Mouse (Mus musculus): Measurements from ENCODE around the gene Rhbdd1.

Rhbdd1 gene

GRCm38 (mm10) chr1:82433649-82434005 is 117.4 kb downstream of the Rhbdd1 start:
- DNase-seq (ENCODE audit: low spot score): no peak

GRCm38 (mm10) chr1:82437273-82437672 is 121.0 kb downstream of the Rhbdd1 start:
- DNase-seq (ENCODE audit: low spot score): no peak

DNA sequence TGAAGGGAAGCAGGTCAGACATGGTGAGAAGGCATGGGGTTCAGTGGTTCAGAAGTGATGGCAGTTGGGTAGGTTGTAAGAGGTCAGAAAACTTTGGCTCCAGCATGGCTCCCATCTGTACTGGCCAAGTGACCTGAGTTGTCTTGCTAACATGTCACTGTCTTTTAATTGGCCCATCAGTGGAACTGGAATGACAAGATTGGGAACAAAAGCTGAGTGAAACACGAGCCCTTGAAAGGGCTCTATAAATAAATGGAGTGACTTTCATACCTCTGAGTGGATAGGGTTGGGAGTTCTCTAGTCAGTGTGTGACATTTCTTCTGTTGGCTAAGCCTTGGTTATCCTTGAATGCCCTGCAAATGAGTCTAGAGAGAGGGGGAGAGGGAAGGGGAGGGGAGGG is 123.9 kb downstream of the Rhbdd1 start:
- no peak for DNase-seq (ENCODE audit: low spot score)

- DNase-seq (ENCODE audit: low spot score): no peak
Observed at GRCm38 (mm10) chr1:82443517-82443916, 127.3 kb downstream of the Rhbdd1 start.

DNA sequence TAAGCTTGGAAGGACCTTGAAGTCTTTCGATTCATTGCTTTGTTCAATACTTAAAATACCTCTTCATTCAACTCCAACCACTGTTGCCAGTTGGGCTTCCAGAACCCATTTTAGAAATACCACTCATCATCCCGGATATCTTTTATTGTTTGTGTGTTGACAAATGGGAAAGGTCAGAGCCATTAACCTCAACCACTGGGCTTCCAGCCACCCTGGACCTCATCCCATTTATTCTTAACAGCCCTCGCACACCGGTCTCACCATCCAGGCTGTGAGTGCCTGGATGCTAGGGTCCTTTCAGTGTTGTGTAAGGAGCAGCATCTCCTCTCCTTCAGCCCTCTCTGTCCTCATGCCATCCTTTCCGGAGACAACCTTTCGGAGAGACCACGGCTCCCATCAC is 129.8 kb downstream of the Rhbdd1 start:
- DNase-seq (ENCODE audit: low spot score): no peak

DNA sequence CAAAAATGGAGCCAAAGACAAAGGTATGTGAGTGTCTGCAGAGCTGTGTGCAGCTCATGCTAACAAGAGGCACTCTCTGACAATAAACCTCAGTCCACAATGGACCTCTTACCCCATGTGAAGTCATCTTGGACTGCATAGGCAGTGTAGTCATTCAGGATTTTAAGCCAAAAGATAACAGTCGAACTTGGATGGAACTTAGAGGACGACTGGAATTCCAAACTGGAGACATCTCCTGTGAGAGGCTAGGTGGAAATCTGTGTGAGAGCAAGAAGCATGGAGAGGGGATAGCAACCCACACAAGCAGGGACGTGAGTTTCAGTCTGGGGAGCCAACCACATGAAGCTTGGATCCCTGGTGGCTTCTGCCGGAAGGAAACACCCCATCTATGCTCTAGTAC is 133.6 kb downstream of the Rhbdd1 start:
- DNase-seq (ENCODE audit: low spot score): no peak

DNA sequence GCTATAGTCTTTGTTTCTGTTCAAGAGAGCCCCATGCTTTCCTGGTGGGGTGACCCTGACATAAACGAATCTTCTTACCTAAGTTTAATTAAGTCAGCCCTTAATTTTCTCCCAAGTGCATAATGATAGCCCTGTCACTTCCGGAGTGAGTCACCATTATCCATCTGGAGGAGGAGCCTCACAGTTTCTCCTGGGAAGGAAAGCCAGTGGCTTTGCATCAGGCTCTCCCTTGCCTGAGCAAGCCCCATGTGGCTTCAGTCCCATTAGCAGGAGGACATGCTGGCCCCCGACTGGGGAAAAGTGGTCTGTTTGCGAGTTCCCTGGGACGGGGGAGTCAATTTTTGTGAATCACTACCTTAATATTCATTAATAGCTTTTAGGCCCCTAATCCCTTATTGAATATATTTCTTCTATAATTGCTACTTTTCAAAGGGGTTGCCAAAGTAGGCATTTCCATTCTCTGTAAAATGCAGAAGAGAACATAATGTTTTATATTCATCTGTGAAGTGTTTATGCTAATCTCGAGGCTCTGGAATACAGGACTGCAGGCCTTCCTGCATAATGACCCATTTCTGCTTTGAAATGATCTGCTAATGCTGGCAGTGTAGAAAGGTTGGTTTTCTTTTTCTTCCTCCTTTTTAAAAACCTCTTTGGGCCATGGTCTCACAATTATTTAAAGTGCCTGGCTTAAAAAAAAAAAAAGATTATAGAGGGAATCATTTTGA is 135.8 kb downstream of the Rhbdd1 start:
- no peak for DNase-seq (ENCODE audit: low spot score)

DNA sequence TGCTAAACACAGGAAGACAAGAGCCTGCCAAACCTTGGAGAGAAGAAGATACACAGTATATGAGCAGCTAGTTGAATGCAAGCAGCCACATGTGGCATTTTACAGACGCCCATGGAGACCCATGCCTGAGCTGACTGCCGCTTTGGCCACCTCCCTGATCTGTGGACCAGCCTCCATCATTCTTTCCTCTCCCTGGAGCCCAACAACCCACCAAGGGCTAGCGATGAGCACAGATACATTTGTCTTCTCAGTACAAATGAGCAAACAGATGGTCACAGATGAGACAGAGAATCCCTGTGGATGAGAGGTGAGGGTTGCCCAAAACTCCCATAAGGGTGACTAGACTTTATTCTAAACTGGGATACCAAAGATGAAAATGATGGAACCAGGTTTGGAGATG is 137.8 kb downstream of the Rhbdd1 start:
- no peak for DNase-seq (ENCODE audit: low spot score)

GRCm38 (mm10) chr1:82459350-82459749 is 143.1 kb downstream of the Rhbdd1 start:
- DNase-seq (ENCODE audit: low spot score): no peak

- no peak for DNase-seq (ENCODE audit: low spot score)
Observed at GRCm38 (mm10) chr1:82459926-82460325, 143.7 kb downstream of the Rhbdd1 start.

GRCm38 (mm10) chr1:82461041-82461440 is 144.8 kb downstream of the Rhbdd1 start:
- no peak for DNase-seq (ENCODE audit: low spot score)

GRCm38 (mm10) chr1:82465321-82465853 is 149.1 kb downstream of the Rhbdd1 start:
- no peak for DNase-seq (ENCODE audit: low spot score)

DNA sequence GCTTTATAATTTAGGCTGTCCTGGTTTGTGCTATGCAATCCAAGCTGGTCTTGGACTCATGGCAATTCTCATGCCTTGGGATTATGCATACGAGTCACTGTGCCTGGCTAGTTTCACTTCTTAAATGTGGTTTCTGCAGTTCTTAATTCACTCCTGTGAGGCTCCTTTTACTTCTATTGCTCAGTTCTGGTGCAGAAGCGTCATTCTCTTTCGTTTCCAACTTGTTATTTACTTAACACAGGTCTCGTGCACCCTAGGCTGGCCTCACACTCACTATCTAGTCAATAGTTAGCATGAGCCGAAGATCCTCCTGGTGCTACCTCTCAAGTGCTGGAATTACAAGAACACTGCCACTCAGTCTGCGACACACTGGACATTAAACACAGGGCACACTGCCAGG is 152.6 kb downstream of the Rhbdd1 start:
- DNase-seq (ENCODE audit: low spot score): no peak

DNA sequence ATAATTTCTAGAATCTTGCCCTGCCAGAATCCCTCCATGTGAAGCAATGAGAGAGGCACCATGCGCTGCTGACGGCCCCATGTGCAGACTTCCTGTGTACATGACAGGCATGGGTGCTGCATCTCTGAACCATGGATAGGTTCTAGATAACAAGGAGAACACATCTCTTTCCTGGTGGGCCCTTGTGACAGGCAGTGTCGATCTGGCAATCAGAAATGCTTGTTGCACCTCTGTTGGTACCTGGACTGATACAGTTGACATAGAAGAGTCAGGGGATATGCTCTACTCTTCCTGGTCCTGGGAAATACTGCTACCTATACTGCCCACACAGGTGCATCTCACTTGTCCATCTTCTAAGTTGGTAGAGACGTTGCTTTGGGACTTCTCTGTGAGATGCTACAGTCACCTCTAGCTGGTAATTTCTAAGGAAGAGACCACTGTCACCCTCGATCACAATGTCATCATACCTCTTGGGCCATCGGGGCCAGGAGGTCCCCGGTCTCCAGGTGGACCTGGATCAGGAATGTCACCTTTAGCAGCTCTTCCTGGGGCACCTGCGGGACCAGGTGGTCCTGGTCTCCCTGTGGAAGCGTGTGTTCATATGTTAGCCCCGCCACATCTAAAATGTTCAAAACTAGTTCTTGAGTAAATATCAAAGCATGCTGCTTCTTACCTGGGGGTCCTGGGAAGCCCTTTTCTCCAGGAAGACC is 154.4 kb downstream of the Rhbdd1 start:
- no peak for DNase-seq (ENCODE audit: low spot score)

DNA sequence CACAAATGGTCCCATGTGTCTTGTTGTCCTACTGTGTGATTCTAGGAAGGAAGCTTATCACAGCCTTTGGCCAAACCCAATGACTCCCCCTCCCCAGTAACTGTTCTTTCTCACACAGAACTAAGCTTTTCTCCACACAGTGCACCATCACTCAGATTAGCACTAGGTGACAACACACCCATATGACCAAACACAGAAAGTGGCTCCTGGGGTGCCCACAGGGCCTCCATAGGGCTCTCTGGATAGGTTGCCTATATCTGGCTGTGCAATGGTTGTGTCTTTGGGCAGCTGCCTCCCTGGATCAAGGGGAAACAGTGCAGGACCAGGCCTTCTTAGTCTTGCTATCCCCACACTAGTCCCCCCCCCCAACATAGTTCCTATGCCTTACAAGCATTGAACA is 157.2 kb downstream of the Rhbdd1 start:
- DNase-seq (ENCODE audit: low spot score): no peak

DNA sequence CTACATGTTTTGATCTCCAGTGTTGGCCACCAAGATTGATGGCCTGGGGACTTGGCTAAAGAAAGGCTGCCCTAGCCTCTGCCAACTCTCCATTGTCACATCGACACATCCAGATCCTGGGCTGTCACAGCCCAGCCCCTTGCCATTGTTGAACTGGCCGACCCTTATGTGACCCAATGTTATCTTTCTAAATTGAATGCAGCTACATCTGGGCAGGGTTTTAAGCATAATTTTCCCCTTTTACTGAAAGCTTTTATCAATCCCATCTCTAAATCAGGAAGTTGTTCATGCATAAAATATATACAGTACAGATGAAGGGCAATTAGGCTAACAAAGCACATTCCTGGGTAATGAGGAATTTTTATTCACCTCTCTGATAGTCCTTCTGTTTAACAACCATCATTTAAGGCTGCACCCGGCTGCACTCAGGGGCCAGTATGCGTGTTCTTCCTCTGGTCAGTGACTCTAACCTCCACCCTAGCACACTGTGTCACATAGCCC is 158.3 kb downstream of the Rhbdd1 start:
- DNase-seq (ENCODE audit: low spot score): no peak

GRCm38 (mm10) chr1:82475254-82475653 is 159.0 kb downstream of the Rhbdd1 start:
- no peak for DNase-seq (ENCODE audit: low spot score)

DNA sequence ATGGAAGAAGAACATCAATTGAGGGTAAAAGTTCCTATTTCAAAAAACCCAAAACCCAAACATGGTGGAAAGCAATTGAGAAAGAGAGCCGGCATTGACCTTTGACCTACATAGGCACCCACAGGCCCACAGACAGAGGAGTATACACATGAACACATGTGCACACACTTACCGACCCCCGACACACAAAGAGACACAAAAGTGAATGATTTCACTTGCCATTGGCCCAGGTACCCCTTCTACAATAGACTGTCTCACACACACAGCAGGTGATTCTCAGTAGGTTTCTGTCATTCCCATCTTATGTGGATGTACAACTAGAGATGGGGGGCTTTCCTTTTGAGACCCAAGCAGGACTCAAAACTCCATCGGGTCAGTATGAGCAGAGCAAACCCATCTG is 159.6 kb downstream of the Rhbdd1 start:
- no peak for DNase-seq (ENCODE audit: low spot score)

- DNase-seq (ENCODE audit: low spot score): no peak
Observed at GRCm38 (mm10) chr1:82476256-82476655, 160.0 kb downstream of the Rhbdd1 start.

GRCm38 (mm10) chr1:82476746-82477145 is 160.5 kb downstream of the Rhbdd1 start:
- DNase-seq (ENCODE audit: low spot score): no peak

GRCm38 (mm10) chr1:82479696-82480487 is 163.6 kb downstream of the Rhbdd1 start:
- DNase-seq (ENCODE audit: low spot score): no peak

DNA sequence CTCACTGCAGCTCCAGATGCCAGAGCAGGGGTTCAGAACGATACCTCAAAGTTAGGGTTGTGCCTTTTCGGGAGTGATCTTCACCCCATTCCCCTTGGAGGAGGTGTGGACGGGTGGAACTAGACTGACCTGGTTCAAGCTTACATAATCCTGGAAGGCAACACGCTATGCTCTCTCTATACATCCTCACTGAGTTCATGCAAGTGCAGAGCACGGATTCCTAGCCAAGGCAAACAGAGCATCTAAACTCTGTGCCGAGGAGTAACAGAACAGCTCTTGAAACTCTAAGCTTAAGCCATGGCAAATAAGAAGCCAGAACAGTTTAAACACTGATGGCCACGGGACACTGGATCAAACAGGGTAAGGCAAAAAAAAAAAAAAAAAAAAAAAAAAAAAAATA is 166.1 kb downstream of the Rhbdd1 start:
- no peak for DNase-seq (ENCODE audit: low spot score)

DNA sequence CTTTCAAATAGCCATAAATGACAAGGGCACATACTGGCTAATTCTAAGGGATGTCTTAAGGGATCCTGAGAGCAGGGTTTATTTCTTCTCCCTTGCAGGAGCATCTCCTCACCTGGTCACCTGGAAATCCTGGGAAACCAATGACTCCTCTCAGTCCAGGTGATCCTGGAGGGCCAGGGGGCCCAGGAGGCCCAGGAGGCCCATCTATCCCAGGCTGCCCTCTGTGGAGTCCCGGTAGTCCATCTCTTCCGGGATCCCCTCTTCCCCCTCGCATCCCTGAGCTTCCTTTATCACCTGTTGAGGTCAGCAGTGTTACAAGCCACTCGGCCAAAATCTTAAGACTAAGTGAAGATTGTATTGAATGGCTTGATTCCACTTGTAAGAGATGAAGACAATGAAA is 170.1 kb downstream of the Rhbdd1 start:
- no peak for DNase-seq (ENCODE audit: low spot score)
